Mouse (Mus musculus) midbrain, embryonic 15.5 days (tissue): ENCODE data around the gene Fat3. TPM values are rescaled to one million over a fixed set of nuclear protein-coding genes. Genes with fewer than 3 reads are reported as not detected.

Experiments used
- ATAC-seq: fragments of 200-750 bp; cut with Nextera tagmentation; replicated peaks from 2 replicates; pipeline ENCODE4 v1.8.0; 2017; ENCODE audit warnings: moderate TSS enrichment
- H3K27ac ChIP-seq: fragments of 300-500 bp; sonication (generic); 2 replicates; pipeline ENCODE4 v1.5.1; 2015; ENCODE audit warnings: mild to moderate bottlenecking, inconsistent platforms
- H3K27me3 ChIP-seq: fragments of 300-500 bp; sonication (generic); replicated peaks from 2 replicates; pipeline ENCODE4 v1.6.1; 2015; ENCODE audit warnings: inconsistent platforms
- H3K36me3 ChIP-seq: fragments of 300-500 bp; sonication (generic); replicated peaks from 2 replicates; pipeline ENCODE4 v1.6.1; 2015; ENCODE audit warnings: inconsistent platforms
- H3K4me1 ChIP-seq: fragments of 300-500 bp; sonication (generic); 2 replicates; pipeline ENCODE4 v1.6.1; 2015; ENCODE audit warnings: inconsistent platforms
- H3K4me2 ChIP-seq: fragments of 300-500 bp; sonication (generic); 2 replicates; pipeline ENCODE4 v1.6.1; 2015; ENCODE audit warnings: inconsistent platforms, mild to moderate bottlenecking, moderate library complexity
- H3K4me3 ChIP-seq: fragments of 300-500 bp; sonication (generic); 2 replicates; pipeline ENCODE4 v1.5.1; 2015; ENCODE audit warnings: mild to moderate bottlenecking, inconsistent platforms
- H3K9ac ChIP-seq: fragments of 300-500 bp; sonication (generic); 2 replicates; pipeline ENCODE4 v1.6.1; 2015; ENCODE audit warnings: mild to moderate bottlenecking, inconsistent platforms
- H3K9me3 ChIP-seq: fragments of 300-500 bp; sonication (generic); 2 replicates; pipeline ENCODE4 v1.6.1; 2016; ENCODE audit warnings: inconsistent platforms
- WGBS: fragments of 180-500 bp; shearing (Covaris S2); methylation state at CpG from one replicate; pipeline ENCODE4 v1.1.7; 2015; ENCODE audit warnings: mixed read lengths; 5-methylcytosine and 5-hydroxymethylcytosine counted together
- polyA plus RNA-seq: library from polyadenylated mRNA; unstranded; fragments of >200 nt; fragmentation: Nextera tagmentation; extraction: Ambion mirVana; gene quantifications from 2 replicates; pipeline ENCODE4 v1.2.1, GENCODE M21; 2015

Gene Fat3
- polyA plus RNA-seq, 1 experiment from 2014 or later: 15.5 TPM

GRCm38 (mm10) chr9:15944182-15944581 is 556.9 kb downstream of the Fat3 start:
- no peak; the same call in 1 of the 2 replicates for ATAC-seq
- Histone ChIP-seq H3K4me3 (no peak overlapping the region), H3K27ac (no peak overlapping the region), H3K9me3 (no peaks in the 10 kb centered on the region), H3K27me3 (no peaks in the 10 kb centered on the region), H3K4me2 (no peak overlapping the region), H3K4me1 (no peaks in the 10 kb centered on the region), H3K36me3 (no peaks in the 10 kb centered on the region), H3K9ac (no peak overlapping the region)
- 23% methylated on average over 3 of the region's 3 CpGs for WGBS

- no peak overlapping the region for H3K9ac ChIP-seq
- H3K36me3 ChIP-seq: no peaks in the 10 kb centered on the region
- H3K4me1 ChIP-seq: no peaks in the 10 kb centered on the region
- H3K4me3 ChIP-seq: no peak overlapping the region
- no peak overlapping the region for H3K4me2 ChIP-seq
- no peak overlapping the region for H3K27ac ChIP-seq
- H3K9me3 ChIP-seq: no peaks in the 10 kb centered on the region
- WGBS: 73% methylated on average over 3 of the region's 3 CpGs
- H3K27me3 ChIP-seq: no peaks in the 10 kb centered on the region
- ATAC-seq: no peak
Observed at GRCm38 (mm10) chr9:15943486-15944153, 557.5 kb downstream of the Fat3 start.

- WGBS: 94% methylated on average over 2 of the region's 2 CpGs
- no peaks in the 10 kb centered on the region for H3K36me3 ChIP-seq
- H3K9ac ChIP-seq: no peak overlapping the region
- no peaks in the 10 kb centered on the region for H3K9me3 ChIP-seq
- H3K27me3 ChIP-seq: no peaks in the 10 kb centered on the region
- no peak for ATAC-seq
- H3K4me1 ChIP-seq: no peaks in the 10 kb centered on the region
- H3K27ac ChIP-seq: no peak overlapping the region
- no peak overlapping the region for H3K4me2 ChIP-seq
- no peak overlapping the region for H3K4me3 ChIP-seq
Observed at GRCm38 (mm10) chr9:15941818-15942217, 559.3 kb downstream of the Fat3 start.

GRCm38 (mm10) chr9:15940933-15941673 is 560.0 kb downstream of the Fat3 start:
- H3K27me3 ChIP-seq: no peaks in the 10 kb centered on the region
- no peaks in the 10 kb centered on the region for H3K4me1 ChIP-seq
- no peaks in the 10 kb centered on the region for H3K9me3 ChIP-seq
- no peak for ATAC-seq
- WGBS: 86% methylated on average over 7 of the region's 7 CpGs
- no peak overlapping the region for H3K9ac ChIP-seq
- H3K36me3 ChIP-seq: no peaks in the 10 kb centered on the region
- H3K4me2 ChIP-seq: no peak overlapping the region
- H3K27ac ChIP-seq: no peak overlapping the region
- H3K4me3 ChIP-seq: no peak overlapping the region

GRCm38 (mm10) chr9:15939594-15939993 is 561.5 kb downstream of the Fat3 start:
- no peak overlapping the region for H3K9ac ChIP-seq
- H3K4me2 ChIP-seq: no peak overlapping the region
- H3K4me1 ChIP-seq: no peaks in the 10 kb centered on the region
- no peaks in the 10 kb centered on the region for H3K9me3 ChIP-seq
- no peak overlapping the region for H3K4me3 ChIP-seq
- no peaks in the 10 kb centered on the region for H3K27me3 ChIP-seq
- WGBS: 51% methylated on average over 2 of the region's 2 CpGs
- H3K27ac ChIP-seq: no peak overlapping the region
- no peaks in the 10 kb centered on the region for H3K36me3 ChIP-seq
- no peak for ATAC-seq

- H3K9ac ChIP-seq: no peak overlapping the region
- 76% methylated on average over 28 of the region's 28 CpGs for WGBS
- ATAC-seq: peak; percentile 57
Observed at GRCm38 (mm10) chr9:15937837-15938514, 563.1 kb downstream of the Fat3 start.

GRCm38 (mm10) chr9:15930928-15931443 is 570.1 kb downstream of the Fat3 start:
- no peak overlapping the region for H3K9ac ChIP-seq
- H3K4me2 ChIP-seq: no peak overlapping the region
- ATAC-seq: no peak
- no peaks in the 10 kb centered on the region for H3K9me3 ChIP-seq
- no peak overlapping the region for H3K4me3 ChIP-seq
- H3K4me1 ChIP-seq: no peaks in the 10 kb centered on the region
- no peaks in the 10 kb centered on the region for H3K36me3 ChIP-seq
- H3K27ac ChIP-seq: no peak overlapping the region
- H3K27me3 ChIP-seq: no peaks in the 10 kb centered on the region
- 87% methylated on average over 5 of the region's 5 CpGs for WGBS

More at GRCm38 (mm10) chr9:15937837-15938514, 563.1 kb downstream of the Fat3 start:
- H3K4me1 ChIP-seq: no peaks in the 10 kb centered on the region
- H3K4me3 ChIP-seq: no peak overlapping the region
- no peak overlapping the region for H3K27ac ChIP-seq
- no peaks in the 10 kb centered on the region for H3K27me3 ChIP-seq
- H3K9me3 ChIP-seq: no peaks in the 10 kb centered on the region
- no peaks in the 10 kb centered on the region for H3K36me3 ChIP-seq
- no peak overlapping the region for H3K4me2 ChIP-seq

GRCm38 (mm10) chr9:15928331-15928730 is 572.8 kb downstream of the Fat3 start:
- H3K4me2 ChIP-seq: no peak overlapping the region
- H3K4me1 ChIP-seq: no peaks in the 10 kb centered on the region
- H3K36me3 ChIP-seq: no peaks in the 10 kb centered on the region
- no peak overlapping the region for H3K4me3 ChIP-seq
- no peak for ATAC-seq
- H3K27me3 ChIP-seq: no peaks in the 10 kb centered on the region
- no peak overlapping the region for H3K9ac ChIP-seq
- H3K9me3 ChIP-seq: no peaks in the 10 kb centered on the region
- WGBS: 90% methylated on average over 2 of the region's 2 CpGs
- no peak overlapping the region for H3K27ac ChIP-seq

GRCm38 (mm10) chr9:15927378-15928083 is 573.6 kb downstream of the Fat3 start:
- Histone ChIP-seq H3K4me1 (no peaks in the 10 kb centered on the region), H3K27ac (no peak overlapping the region), H3K4me2 (no peak overlapping the region), H3K27me3 (no peaks in the 10 kb centered on the region), H3K9ac (no peak overlapping the region), H3K4me3 (no peak overlapping the region), H3K9me3 (no peaks in the 10 kb centered on the region), H3K36me3 (no peaks in the 10 kb centered on the region)
- WGBS: 83% methylated on average over 5 of the region's 5 CpGs
- no peak for ATAC-seq

GRCm38 (mm10) chr9:15925237-15925636 is 575.8 kb downstream of the Fat3 start:
- WGBS: 79% methylated on average over 5 of the region's 5 CpGs
- Histone ChIP-seq H3K36me3 (no peaks in the 10 kb centered on the region), H3K4me2 (no peak overlapping the region), H3K9ac (no peak overlapping the region), H3K4me1 (no peaks in the 10 kb centered on the region), H3K27ac (no peak overlapping the region), H3K9me3 (no peaks in the 10 kb centered on the region), H3K27me3 (no peaks in the 10 kb centered on the region), H3K4me3 (no peak overlapping the region)
- ATAC-seq: no peak; the same call in 1 of the 2 replicates

GRCm38 (mm10) chr9:15920271-15920670 is 580.8 kb downstream of the Fat3 start:
- Histone ChIP-seq H3K27ac (no peak overlapping the region), H3K9me3 (no peaks in the 10 kb centered on the region), H3K9ac (no peak overlapping the region), H3K36me3 (peaks cover 6% of the 10 kb centered on the region; the same call in 1 of the 2 replicates), H3K4me2 (no peak overlapping the region), H3K4me1 (no peaks in the 10 kb centered on the region), H3K27me3 (no peaks in the 10 kb centered on the region), H3K4me3 (no peak overlapping the region)
- 75% methylated on average over 4 of the region's 4 CpGs for WGBS
- ATAC-seq: no peak
